Mouse (Mus musculus) kidney, postnatal 0 days (tissue): ENCODE measurements around the gene Cabcoco1. TPM values are rescaled to one million over a fixed set of nuclear protein-coding genes. Genes with fewer than 3 reads are reported as not detected.

Source experiments
- ATAC-seq: fragments of 200-750 bp; cut with Nextera tagmentation; replicated peaks from 2 replicates; pipeline ENCODE4 v1.8.0; 2017; ENCODE audit warnings: low read depth, moderate number of reproducible peaks, moderate TSS enrichment, moderate library complexity; ENCODE audit not compliant: low FRiP score
- DNase-seq: peaks from one replicate; pipeline ENCODE4 v3.0.0-alpha.2; 2016; ENCODE audit warnings: low spot score
- H3K27ac ChIP-seq: fragments of 300-500 bp; sonication (generic); 2 replicates; pipeline ENCODE4 v1.5.1; 2014; ENCODE audit warnings: mild to moderate bottlenecking
- H3K27me3 ChIP-seq: fragments of 300-500 bp; sonication (generic); 2 replicates; pipeline ENCODE4 v1.6.1; 2014; ENCODE audit warnings: low read length, mixed read lengths; ENCODE audit not compliant: insufficient read depth
- H3K36me3 ChIP-seq: fragments of 300-500 bp; sonication (generic); 2 replicates; pipeline ENCODE4 v1.6.1; 2014; ENCODE audit warnings: low read length, mixed read lengths; ENCODE audit not compliant: insufficient read depth
- H3K4me1 ChIP-seq: fragments of 300-500 bp; sonication (generic); replicated peaks from 2 replicates; pipeline ENCODE4 v1.6.1; 2014; ENCODE audit warnings: antibody characterized with exemption, low read length, mixed read lengths; ENCODE audit not compliant: insufficient read depth
- H3K4me2 ChIP-seq: fragments of 300-500 bp; sonication (generic); 2 replicates; pipeline ENCODE4 v1.6.1; 2014; ENCODE audit warnings: mild to moderate bottlenecking, low read length, moderate library complexity, mixed read lengths
- H3K4me3 ChIP-seq: fragments of 300-500 bp; sonication (generic); replicated peaks from 2 replicates; pipeline ENCODE4 v1.5.1; 2014; ENCODE audit warnings: low read depth, low read length
- H3K9ac ChIP-seq: fragments of 300-500 bp; sonication (generic); 2 replicates; pipeline ENCODE4 v1.6.1; 2014; ENCODE audit warnings: low read depth, low read length
- H3K9me3 ChIP-seq: fragments of 300-500 bp; sonication (generic); replicated peaks from 2 replicates; pipeline ENCODE4 v1.6.1; 2016; ENCODE audit warnings: low read length, inconsistent platforms, mixed read lengths
- CTCF ChIP-seq: IDR thresholded peaks from 2 replicates; pipeline ENCODE4 v1.5.1; 2016; ENCODE audit warnings: antibody characterized with exemption, low read depth, mild to moderate bottlenecking, moderate library complexity
- WGBS: fragments of 180-500 bp; shearing (Covaris S2); extraction: QIAGEN DNeasy Blood & Tissue Kit; methylation state at CpG from one replicate; pipeline ENCODE4 v1.1.7; 2014; 5-methylcytosine and 5-hydroxymethylcytosine counted together
- polyA plus RNA-seq: library from polyadenylated mRNA; unstranded; fragments of >200 nt; fragmentation: Nextera tagmentation; extraction: Ambion mirVana; gene quantifications from 2 replicates; pipeline ENCODE4 v1.2.1, GENCODE M21; 2015

Cabcoco1 gene
- polyA plus RNA-seq, 1 experiment from 2014 or later: 18.5 TPM

DNA sequence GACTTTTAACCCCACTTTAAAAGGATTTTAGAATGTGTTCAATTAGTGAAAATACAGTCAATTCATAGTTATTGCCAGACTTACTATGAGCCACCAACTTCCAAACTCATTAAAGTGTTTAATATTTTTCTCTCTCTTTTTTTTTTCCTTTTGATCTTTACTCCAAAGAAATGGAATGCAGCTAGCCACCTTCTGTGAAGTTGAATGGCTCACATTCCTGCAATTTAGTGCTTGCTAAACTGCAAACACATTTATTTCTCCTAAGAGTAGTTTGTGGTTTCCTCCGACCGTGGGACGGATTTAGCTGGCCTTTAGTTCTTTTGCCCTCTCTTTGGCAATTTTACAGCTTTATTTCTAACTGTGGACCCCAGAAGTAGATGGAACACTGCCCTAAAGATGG is 1.4 kb upstream of the Cabcoco1 start:
- H3K9ac ChIP-seq: no peak overlapping the region
- H3K27ac ChIP-seq: no peak overlapping the region
- peak; percentile 42 for DNase-seq
- H3K4me2 ChIP-seq: no peak overlapping the region
- H3K36me3 ChIP-seq: no peaks in the 10 kb centered on the region
- H3K9me3 ChIP-seq: no peaks in the 10 kb centered on the region
- no peak for TF ChIP-seq CTCF
- no peak for ATAC-seq
- peaks cover 11% of the 10 kb centered on the region; the same call in 1 of the 2 replicates for H3K4me1 ChIP-seq
- H3K4me3 ChIP-seq: no peak overlapping the region
- no peaks in the 10 kb centered on the region for H3K27me3 ChIP-seq
- 67% methylated on average over 3 of the region's 3 CpGs for WGBS

- Histone ChIP-seq H3K4me3 (peak overlapping the region; percentile 44), H3K4me2 (peak overlapping the region; percentile 77), H3K9me3 (no peaks in the 10 kb centered on the region), H3K27ac (peak overlapping the region; percentile 88), H3K27me3 (no peaks in the 10 kb centered on the region), H3K9ac (0 out of 2 replicates have a peak overlapping the region, but pooled peaks have one; percentile 65), H3K4me1 (peaks cover 11% of the 10 kb centered on the region; the same call in 1 of the 2 replicates), H3K36me3 (no peaks in the 10 kb centered on the region)
- TF ChIP-seq CTCF: no peak
- 32% methylated on average over 7 of the region's 7 CpGs for WGBS
- no peak for ATAC-seq
- DNase-seq: no peak
These were observed 286 bp upstream of the Cabcoco1 start for GRCm38 (mm10) chr10:68541943-68542420.

DNA sequence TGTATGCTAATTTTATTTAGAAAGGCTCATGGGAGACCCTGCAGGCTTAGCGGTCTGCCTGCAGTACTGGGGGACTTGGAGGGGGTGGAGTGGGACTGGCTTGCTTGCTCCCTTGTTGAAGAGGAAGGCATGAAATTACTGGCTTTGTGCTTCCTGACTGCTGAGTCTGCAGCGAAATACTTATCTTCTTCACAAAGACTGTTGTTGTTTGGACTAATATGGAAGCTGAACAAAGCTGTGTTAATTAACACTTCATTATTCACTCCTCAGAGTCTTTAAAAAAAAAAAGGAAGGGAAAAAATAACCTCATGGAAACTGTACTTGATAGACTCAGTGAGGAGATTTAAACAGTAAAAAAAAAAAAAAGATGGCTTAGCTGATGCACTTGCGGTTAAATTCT is 1.1 kb downstream of the Cabcoco1 start:
- no peaks in the 10 kb centered on the region for H3K9me3 ChIP-seq
- TF ChIP-seq CTCF: no peak
- DNase-seq (no peak), ATAC-seq (no peak)
- H3K9ac ChIP-seq: no peak overlapping the region
- H3K27me3 ChIP-seq: no peaks in the 10 kb centered on the region
- H3K4me3 ChIP-seq: no peak overlapping the region
- WGBS: 62% methylated on average over 3 of the region's 3 CpGs
- H3K4me1 ChIP-seq: peaks cover 11% of the 10 kb centered on the region; the same call in 1 of the 2 replicates
- H3K36me3 ChIP-seq: no peaks in the 10 kb centered on the region
- peak overlapping the region; percentile 77; the same call in 1 of the 2 replicates for H3K4me2 ChIP-seq
- H3K27ac ChIP-seq: peak overlapping the region; percentile 88

GRCm38 (mm10) chr10:68537261-68537950 is 4.3 kb downstream of the Cabcoco1 start:
- no peak overlapping the region for H3K4me3 ChIP-seq
- no peak overlapping the region for H3K4me2 ChIP-seq
- peak; percentile 34 for DNase-seq
- no peaks in the 10 kb centered on the region for H3K36me3 ChIP-seq
- H3K4me1 ChIP-seq: peaks cover 11% of the 10 kb centered on the region; the same call in 1 of the 2 replicates
- no peaks in the 10 kb centered on the region for H3K9me3 ChIP-seq
- no peak overlapping the region for H3K27ac ChIP-seq
- 70% methylated on average over 4 of the region's 4 CpGs for WGBS
- no peaks in the 10 kb centered on the region for H3K27me3 ChIP-seq
- ATAC-seq: no peak
- no peak overlapping the region for H3K9ac ChIP-seq
- no peak for TF ChIP-seq CTCF

- WGBS: 66% methylated on average over 10 of the region's 10 CpGs
These were observed 12.2 kb downstream of the Cabcoco1 start for GRCm38 (mm10) chr10:68529364-68530049.

DNA sequence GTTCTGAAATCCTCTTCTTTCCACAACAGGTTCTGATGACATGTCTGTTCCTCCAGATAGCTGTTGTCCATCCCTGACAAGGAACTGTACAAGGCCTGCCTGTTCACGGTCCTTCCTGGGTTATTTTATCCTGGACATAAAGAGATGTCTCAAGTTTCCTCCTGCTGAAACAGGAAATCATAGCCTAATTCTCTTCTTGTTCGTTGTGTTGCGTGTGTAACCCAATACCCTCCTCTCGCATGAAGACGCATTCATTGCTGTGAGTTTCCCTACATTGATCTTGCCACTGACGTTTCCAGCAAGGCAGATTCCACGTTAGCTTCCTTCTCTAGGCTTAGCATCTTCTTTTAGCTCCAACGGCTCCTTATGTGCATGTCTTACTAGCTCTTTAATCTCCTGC is 12.7 kb downstream of the Cabcoco1 start:
- ATAC-seq (no peak), DNase-seq (peak; percentile 29)
- no peak overlapping the region for H3K4me3 ChIP-seq
- H3K27me3 ChIP-seq: no peaks in the 10 kb centered on the region
- H3K9ac ChIP-seq: no peak overlapping the region
- peak overlapping the region; percentile 42; the same call in 1 of the 2 replicates for H3K27ac ChIP-seq
- TF ChIP-seq CTCF: no peak
- 19% methylated on average over 8 of the region's 8 CpGs for WGBS
- peak overlapping the region; percentile 10; the same call in 1 of the 2 replicates for H3K4me2 ChIP-seq
- H3K36me3 ChIP-seq: no peaks in the 10 kb centered on the region
- 0 out of 2 replicates have a peak, but pooled peaks cover 3% of the 10 kb centered on the region for H3K4me1 ChIP-seq
- no peaks in the 10 kb centered on the region for H3K9me3 ChIP-seq

More at GRCm38 (mm10) chr10:68529364-68530049, 12.2 kb downstream of the Cabcoco1 start:
- Histone ChIP-seq H3K36me3 (no peaks in the 10 kb centered on the region), H3K4me3 (no peak overlapping the region), H3K9me3 (no peaks in the 10 kb centered on the region), H3K27ac (peak overlapping the region; percentile 62), H3K9ac (no peak overlapping the region), H3K27me3 (no peaks in the 10 kb centered on the region), H3K4me2 (0 out of 2 replicates have a peak overlapping the region, but pooled peaks have one; percentile 13), H3K4me1 (0 out of 2 replicates have a peak, but pooled peaks cover 3% of the 10 kb centered on the region)
- ATAC-seq (peak; percentile 77), DNase-seq (no peak)
- no peak for TF ChIP-seq CTCF
